Mouse (Mus musculus) neural tube, embryonic 13.5 days (tissue): ENCODE data around the gene 1700023F06Rik. TPM values are rescaled to one million over a fixed set of nuclear protein-coding genes. Genes with fewer than 3 reads are reported as not detected.

Source experiments
- ATAC-seq: fragments of 200-750 bp; cut with Nextera tagmentation; 2 replicates; pipeline ENCODE4 v1.8.0; 2017; ENCODE audit warnings: low read depth, mild to moderate bottlenecking, moderate TSS enrichment, moderate library complexity
- H3K27ac ChIP-seq: fragments of 300-500 bp; sonication (generic); replicated peaks from 2 replicates; pipeline ENCODE4 v1.5.1; 2015; ENCODE audit warnings: moderate library complexity, mild to moderate bottlenecking, inconsistent platforms
- H3K27me3 ChIP-seq: fragments of 300-500 bp; sonication (generic); 2 replicates; pipeline ENCODE4 v1.6.1; 2015; ENCODE audit warnings: mild to moderate bottlenecking, inconsistent platforms
- H3K36me3 ChIP-seq: fragments of 300-500 bp; sonication (generic); 2 replicates; pipeline ENCODE4 v1.6.1; 2015; ENCODE audit warnings: mild to moderate bottlenecking, inconsistent platforms
- H3K4me1 ChIP-seq: fragments of 300-500 bp; sonication (generic); replicated peaks from 2 replicates; pipeline ENCODE4 v1.6.1; 2015; ENCODE audit warnings: inconsistent platforms
- H3K4me2 ChIP-seq: fragments of 300-500 bp; sonication (generic); 2 replicates; pipeline ENCODE4 v1.6.1; 2015; ENCODE audit warnings: inconsistent platforms, mild to moderate bottlenecking, moderate library complexity
- H3K4me3 ChIP-seq: fragments of 300-500 bp; sonication (generic); 2 replicates; pipeline ENCODE4 v1.5.1; 2015; ENCODE audit warnings: mild to moderate bottlenecking, inconsistent platforms
- H3K9ac ChIP-seq: fragments of 300-500 bp; sonication (generic); 2 replicates; pipeline ENCODE4 v1.6.1; 2015; ENCODE audit warnings: moderate library complexity, mild to moderate bottlenecking, inconsistent platforms
- H3K9me3 ChIP-seq: fragments of 300-500 bp; sonication (generic); 2 replicates; pipeline ENCODE4 v1.6.1; 2016; ENCODE audit warnings: inconsistent platforms
- WGBS: fragments of 180-500 bp; shearing (Covaris S2); methylation state at CpG from one replicate; pipeline ENCODE4 v1.1.7; 2015; 5-methylcytosine and 5-hydroxymethylcytosine counted together
- polyA plus RNA-seq: library from polyadenylated mRNA; unstranded; fragments of >200 nt; fragmentation: Nextera tagmentation; extraction: Ambion mirVana; gene quantifications from 2 replicates; pipeline ENCODE4 v1.2.1, GENCODE M21; 2015

The 1700023F06Rik gene
- 0.72 and 0.95 TPM in 2 replicates for polyA plus RNA-seq

DNA sequence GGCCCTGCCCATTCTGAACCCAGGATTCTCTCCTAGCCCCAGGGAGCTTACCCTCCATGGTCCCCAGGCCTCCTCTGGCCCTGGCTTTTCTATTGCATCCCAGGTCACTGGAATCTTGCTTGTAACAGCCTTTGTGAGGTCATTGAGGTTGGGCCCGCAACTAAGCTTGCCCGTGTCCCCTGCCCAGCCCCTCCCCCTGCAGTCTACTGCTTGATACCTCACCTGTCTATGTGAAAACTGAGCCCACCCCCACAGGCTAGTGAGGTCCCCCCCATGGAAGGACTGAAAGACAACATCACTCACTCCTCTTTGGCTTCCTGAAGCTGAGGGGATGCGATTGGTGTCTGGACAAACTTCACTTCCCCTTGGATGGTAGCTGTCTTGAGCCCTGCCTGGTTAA lies at the start of gene 1700023F06Rik:
Gene 1700023F06Rik (minus strand): TSS at position 101 of the 400 bp plus-strand sequence.
- Histone ChIP-seq H3K9ac (no peak within 1 kb of the TSS), H3K4me3 (no peak within 1 kb of the TSS), H3K4me1 (no peaks in the 10 kb centered on the region), H3K27ac (no peak within 1 kb of the TSS), H3K9me3 (no peaks in the 10 kb centered on the region), H3K27me3 (no peaks in the 10 kb centered on the region), H3K4me2 (no peak within 1 kb of the TSS), H3K36me3 (no peaks in the 10 kb centered on the region)
- WGBS: 87% methylated on average over 3 of the region's 3 CpGs
- ATAC-seq: no peak

DNA sequence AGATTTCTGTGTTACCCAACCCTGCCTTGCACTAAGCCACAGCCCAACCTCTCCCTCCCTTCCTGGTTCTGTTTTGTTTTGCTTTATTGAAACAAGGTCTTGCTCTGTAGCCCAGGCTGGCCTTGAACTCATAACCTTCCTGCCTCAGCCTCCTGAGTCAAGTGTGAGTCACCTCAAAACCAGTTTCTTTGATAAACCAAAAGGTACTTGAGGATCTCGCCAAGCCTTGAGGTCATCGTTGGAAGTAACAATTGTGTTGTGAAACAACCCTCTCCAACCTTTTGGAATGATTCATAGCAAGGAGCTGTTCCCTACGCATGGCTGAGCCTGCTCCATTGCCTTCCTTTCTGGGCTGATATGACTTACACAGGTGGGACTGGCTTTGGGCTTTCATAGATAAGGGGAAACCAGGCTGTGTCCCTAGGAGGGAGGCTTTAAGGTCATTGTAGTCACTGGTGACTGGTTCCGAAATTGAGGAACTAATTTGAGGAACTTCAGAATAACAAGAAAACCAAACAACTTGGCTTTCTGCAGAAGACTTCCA lies 49.7 kb upstream of the 1700023F06Rik start:
- Histone ChIP-seq H3K4me2 (no peak overlapping the region), H3K4me1 (peaks cover 16% of the 10 kb centered on the region), H3K9me3 (no peaks in the 10 kb centered on the region), H3K27me3 (no peaks in the 10 kb centered on the region), H3K36me3 (peaks cover 5% of the 10 kb centered on the region; the same call in 1 of the 2 replicates), H3K4me3 (no peak overlapping the region), H3K9ac (no peak overlapping the region), H3K27ac (no peak overlapping the region)
- ATAC-seq: no peak
- WGBS: 91% methylated on average over 4 of the region's 4 CpGs

DNA sequence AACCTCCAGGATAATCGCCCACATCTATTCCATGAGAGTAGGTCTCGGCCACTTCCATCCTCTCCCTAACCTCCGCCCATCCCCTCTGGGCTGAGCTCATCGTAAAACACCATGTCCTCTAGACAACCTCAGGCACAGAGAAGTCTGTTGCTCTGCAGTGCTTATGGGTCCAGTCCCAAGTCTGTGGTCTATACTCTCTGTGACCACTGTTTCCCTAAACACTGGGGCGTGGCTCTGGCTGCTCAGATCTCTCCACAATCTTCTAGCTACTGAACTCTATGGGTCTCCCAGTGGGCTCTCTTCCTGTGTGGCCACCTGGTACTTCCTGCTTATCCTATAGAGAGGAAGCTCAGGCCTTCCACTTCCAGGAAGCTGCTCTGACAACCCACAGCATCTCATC lies 45.2 kb upstream of the 1700023F06Rik start:
- no peak overlapping the region for H3K4me2 ChIP-seq
- H3K9ac ChIP-seq: no peak overlapping the region
- 81% methylated on average over 5 of the region's 5 CpGs for WGBS

DNA sequence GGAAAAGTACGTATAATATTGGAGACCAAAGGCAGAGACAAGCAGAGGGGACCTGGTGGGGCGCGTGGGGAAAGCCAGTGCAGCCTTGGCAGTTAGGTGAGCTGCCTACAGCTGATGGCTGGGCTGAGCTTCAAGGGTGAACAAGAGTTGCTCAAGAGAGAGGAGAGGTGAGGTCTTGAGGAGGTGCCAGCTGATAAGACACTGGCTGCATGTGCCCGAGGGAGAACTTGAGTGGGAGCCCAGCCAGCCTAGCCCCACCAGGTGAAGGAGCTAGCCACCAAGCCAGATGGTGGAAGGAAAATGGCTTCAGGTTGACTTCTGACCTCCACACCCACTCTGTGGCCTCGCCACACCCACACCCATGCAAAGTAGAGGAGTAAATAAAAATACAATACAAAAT lies 44.0 kb upstream of the 1700023F06Rik start:
- Histone ChIP-seq H3K27me3 (no peaks in the 10 kb centered on the region), H3K4me3 (no peak overlapping the region), H3K9me3 (no peaks in the 10 kb centered on the region), H3K9ac (no peak overlapping the region), H3K4me2 (no peak overlapping the region), H3K27ac (no peak overlapping the region), H3K4me1 (peaks cover 28% of the 10 kb centered on the region), H3K36me3 (no peaks in the 10 kb centered on the region)
- no peak for ATAC-seq
- 93% methylated on average over 5 of the region's 5 CpGs for WGBS

More for the DNA sequence above, 45.2 kb upstream of the 1700023F06Rik start:
- Histone ChIP-seq H3K4me1 (peaks cover 17% of the 10 kb centered on the region; the same call in 1 of the 2 replicates), H3K4me3 (no peak overlapping the region), H3K9me3 (no peaks in the 10 kb centered on the region), H3K27ac (0 out of 2 replicates have a peak overlapping the region, but pooled peaks have one; percentile 18), H3K27me3 (no peaks in the 10 kb centered on the region), H3K36me3 (no peaks in the 10 kb centered on the region)
- no peak for ATAC-seq

DNA sequence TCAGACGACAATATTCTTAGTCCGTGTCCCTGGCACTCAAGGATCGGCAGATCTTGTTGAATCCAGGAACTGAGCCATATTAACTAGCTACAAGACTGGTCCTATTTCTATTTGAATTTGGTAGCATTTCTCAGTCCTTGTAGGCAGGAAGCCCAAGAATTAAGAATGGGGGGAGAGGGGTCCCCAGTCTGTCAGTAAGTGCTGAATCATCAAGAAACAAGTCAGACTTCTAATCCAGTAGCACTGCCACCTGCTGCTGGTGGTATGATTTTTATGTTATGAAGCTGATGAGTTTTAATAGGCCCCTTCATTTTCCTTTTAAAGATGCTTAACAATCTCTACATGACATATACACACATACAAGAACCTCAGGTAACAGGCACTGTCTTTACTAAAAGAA lies 42.0 kb upstream of the 1700023F06Rik start:
- H3K4me3 ChIP-seq: no peak overlapping the region
- no peaks in the 10 kb centered on the region for H3K9me3 ChIP-seq
- H3K27ac ChIP-seq: no peak overlapping the region
- H3K27me3 ChIP-seq: no peaks in the 10 kb centered on the region
- 94% methylated on average over 3 of the region's 3 CpGs for WGBS
- H3K4me1 ChIP-seq: peaks cover 43% of the 10 kb centered on the region
- no peaks in the 10 kb centered on the region for H3K36me3 ChIP-seq
- no peak overlapping the region for H3K9ac ChIP-seq
- no peak overlapping the region for H3K4me2 ChIP-seq
- ATAC-seq: no peak

DNA sequence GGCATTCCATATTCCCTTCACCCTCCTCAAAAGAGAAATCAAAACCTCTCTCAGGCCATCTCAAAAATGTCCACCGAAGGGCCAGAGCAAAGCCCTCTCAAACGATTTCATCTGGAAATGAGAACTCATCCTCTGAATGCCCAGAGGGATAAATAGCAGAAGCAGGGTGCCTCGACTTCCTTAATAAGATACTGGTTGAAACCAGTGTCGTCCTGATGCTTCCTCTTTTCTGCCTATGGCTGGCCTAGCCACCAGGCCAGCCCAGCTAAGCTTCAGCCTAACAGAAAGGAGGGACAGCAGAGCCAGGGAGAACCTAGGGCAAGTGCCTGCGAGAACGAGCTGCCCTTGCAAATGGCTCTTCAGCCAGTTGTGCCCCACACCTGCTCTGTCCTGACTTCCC lies 41.2 kb upstream of the 1700023F06Rik start:
- Histone ChIP-seq H3K27ac (no peak overlapping the region), H3K36me3 (no peaks in the 10 kb centered on the region), H3K9ac (no peak overlapping the region), H3K9me3 (no peaks in the 10 kb centered on the region), H3K4me2 (no peak overlapping the region), H3K4me1 (peaks cover 50% of the 10 kb centered on the region), H3K4me3 (no peak overlapping the region), H3K27me3 (no peaks in the 10 kb centered on the region)
- ATAC-seq: no peak
- 73% methylated on average over 6 of the region's 6 CpGs for WGBS

DNA sequence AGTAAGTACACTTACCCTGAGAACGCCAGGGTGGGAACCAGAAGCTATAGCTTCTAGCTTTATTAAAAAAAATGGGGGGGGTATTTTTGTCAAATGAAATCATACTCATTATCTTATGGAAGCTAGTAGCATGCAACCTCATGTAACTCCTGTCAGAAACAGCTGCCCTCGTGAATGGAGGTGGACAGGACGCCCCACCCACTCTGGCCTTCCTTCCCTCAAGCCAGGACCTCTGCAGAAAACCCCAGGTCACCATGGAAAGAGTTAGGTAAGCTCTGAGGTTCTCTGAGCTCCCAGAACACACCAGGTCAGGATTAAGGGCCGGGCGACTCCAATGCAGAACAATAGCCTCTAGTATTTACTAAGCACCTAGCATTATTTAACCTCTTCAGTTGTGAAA lies 40.5 kb upstream of the 1700023F06Rik start:
- 86% methylated on average over 5 of the region's 5 CpGs for WGBS
- Histone ChIP-seq H3K4me2 (no peak overlapping the region), H3K4me1 (peaks cover 54% of the 10 kb centered on the region), H3K27me3 (no peaks in the 10 kb centered on the region), H3K9me3 (no peaks in the 10 kb centered on the region), H3K9ac (no peak overlapping the region), H3K36me3 (no peaks in the 10 kb centered on the region), H3K4me3 (no peak overlapping the region), H3K27ac (no peak overlapping the region)
- no peak for ATAC-seq

DNA sequence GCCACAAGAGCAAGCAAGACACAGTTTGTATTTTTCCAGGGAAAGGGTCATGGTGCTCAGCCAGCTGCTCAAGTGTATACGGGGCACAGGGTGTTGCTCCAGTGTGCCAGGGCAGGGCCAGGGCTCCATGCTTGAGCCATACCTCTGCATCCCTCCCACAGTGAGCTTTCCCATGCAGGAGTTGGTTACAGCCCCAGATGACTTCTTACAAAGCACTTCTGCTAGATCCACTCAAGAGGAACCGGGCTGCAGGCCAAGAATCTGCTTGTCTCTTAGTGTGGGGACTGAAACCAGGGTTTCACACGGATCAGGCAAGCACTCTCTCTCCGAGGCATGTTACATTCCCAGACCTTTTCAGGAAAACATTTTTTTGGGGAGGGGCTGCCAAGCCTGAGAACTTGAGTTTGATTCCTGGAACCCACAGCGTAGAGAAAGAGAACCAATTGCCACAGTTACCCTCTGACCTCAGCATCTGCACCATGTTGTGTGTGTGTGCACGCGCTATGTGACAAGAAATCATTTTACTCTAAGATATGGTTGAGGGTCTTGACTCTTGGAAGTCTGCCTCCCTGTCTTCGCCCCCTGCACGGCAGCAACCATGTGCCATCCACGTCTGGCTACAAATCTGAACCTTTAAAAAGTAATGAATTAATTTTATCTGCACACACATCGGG lies 39.3 kb upstream of the 1700023F06Rik start:
- no peaks in the 10 kb centered on the region for H3K9me3 ChIP-seq
- H3K27me3 ChIP-seq: no peaks in the 10 kb centered on the region
- 66% methylated on average over 11 of the region's 11 CpGs for WGBS
- no peak overlapping the region for H3K4me3 ChIP-seq
- H3K9ac ChIP-seq: 0 out of 2 replicates have a peak overlapping the region, but pooled peaks have one; percentile 5
- no peaks in the 10 kb centered on the region for H3K36me3 ChIP-seq
- ATAC-seq: peak; percentile 25; the same call in 1 of the 2 replicates
- no peak overlapping the region for H3K4me2 ChIP-seq
- peak overlapping the region; percentile 73 for H3K27ac ChIP-seq
- H3K4me1 ChIP-seq: peaks cover 47% of the 10 kb centered on the region

DNA sequence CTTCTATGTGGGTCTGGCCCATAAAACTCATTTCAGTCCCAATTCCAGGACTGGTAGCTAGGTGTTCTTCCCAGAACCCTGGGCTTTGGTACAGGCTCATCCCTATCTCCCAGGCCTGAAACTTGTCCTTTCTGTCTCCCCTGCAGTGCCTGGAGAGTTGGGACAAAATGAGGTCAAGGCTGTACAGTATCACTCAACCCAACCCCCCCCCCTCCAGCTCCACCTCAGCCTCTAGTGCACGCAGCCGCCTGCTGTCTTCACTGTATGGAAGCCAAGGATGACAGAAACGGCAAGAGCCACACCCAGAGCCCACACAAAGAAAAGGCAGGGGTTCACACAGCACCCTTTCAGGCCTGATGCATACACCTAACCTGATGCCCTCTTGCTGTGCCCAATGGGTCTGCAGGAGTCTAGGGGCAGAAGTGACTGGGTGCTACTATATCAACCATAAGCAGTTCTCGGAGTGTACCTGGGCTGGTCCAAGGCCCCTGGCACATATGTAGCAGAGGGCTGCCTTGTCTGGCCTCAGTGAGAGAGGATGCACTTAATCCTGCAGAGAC lies 38.5 kb upstream of the 1700023F06Rik start:
- Histone ChIP-seq H3K27me3 (no peaks in the 10 kb centered on the region), H3K4me2 (no peak overlapping the region), H3K9me3 (no peaks in the 10 kb centered on the region), H3K9ac (no peak overlapping the region; the same call in 1 of the 2 replicates), H3K4me3 (no peak overlapping the region), H3K4me1 (peaks cover 51% of the 10 kb centered on the region), H3K27ac (0 out of 2 replicates have a peak overlapping the region, but pooled peaks have one; percentile 39), H3K36me3 (no peaks in the 10 kb centered on the region)
- 85% methylated on average over 4 of the region's 4 CpGs for WGBS
- ATAC-seq: no peak

DNA sequence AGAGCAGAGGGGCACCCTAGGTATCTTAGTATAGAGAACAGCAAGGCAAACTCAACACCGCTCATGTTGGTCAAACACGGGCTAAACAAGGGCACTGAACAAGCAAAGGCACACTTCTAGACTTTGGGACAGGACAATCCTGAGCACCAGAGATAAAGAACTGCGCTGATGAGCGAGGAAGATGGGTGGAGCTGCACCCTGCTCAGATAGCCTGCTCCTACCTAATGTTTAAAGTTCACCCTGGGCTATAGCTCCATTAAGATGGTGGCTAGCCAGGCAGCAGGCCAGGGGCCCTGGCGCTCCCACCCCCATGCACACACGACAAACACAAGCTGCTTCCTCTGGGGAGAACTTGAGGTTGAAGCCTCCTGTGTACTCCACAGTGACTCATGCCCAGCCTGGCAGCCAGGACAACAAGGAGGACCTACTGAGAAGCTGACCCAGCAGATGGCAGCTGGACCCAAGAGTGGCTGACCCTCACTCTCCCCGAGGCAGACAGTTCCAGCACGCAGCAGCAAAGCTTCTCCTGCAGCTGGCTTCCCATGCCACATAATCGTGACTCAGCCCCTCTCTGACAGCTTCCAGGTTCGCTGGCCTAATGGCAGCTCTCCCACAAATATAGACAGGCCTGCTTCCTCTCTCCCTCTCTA lies 37.8 kb upstream of the 1700023F06Rik start:
- WGBS: 75% methylated on average over 10 of the region's 10 CpGs
- no peaks in the 10 kb centered on the region for H3K36me3 ChIP-seq
- no peak for ATAC-seq
- H3K9ac ChIP-seq: no peak overlapping the region; the same call in 1 of the 2 replicates
- H3K9me3 ChIP-seq: no peaks in the 10 kb centered on the region
- H3K27me3 ChIP-seq: no peaks in the 10 kb centered on the region
- H3K4me2 ChIP-seq: no peak overlapping the region
- H3K27ac ChIP-seq: 0 out of 2 replicates have a peak overlapping the region, but pooled peaks have one; percentile 39
- no peak overlapping the region for H3K4me3 ChIP-seq
- H3K4me1 ChIP-seq: peaks cover 56% of the 10 kb centered on the region

DNA sequence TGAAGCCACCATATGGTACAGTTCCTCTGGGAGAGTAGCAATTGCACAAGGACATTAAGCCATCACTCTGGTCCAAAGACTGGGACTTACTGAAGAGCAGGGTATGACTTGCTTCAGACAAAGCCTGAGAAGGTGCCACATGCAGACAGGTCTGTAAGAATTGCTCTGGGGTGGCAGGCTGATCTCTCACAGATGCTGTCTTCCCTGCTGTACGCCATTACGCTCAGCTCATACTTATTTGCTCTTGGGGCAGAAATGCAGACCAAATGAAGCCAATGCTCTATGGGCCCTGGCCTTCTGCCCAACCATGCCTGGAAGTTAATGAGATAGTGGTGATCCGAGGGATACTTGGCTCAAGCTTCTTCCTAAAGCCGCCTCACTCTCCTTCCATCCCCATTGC lies 36.5 kb upstream of the 1700023F06Rik start:
- WGBS: 81% methylated on average over 4 of the region's 4 CpGs
- H3K4me1 ChIP-seq: peaks cover 60% of the 10 kb centered on the region
- ATAC-seq: no peak
- H3K9ac ChIP-seq: no peak overlapping the region
- peaks cover 6% of the 10 kb centered on the region for H3K36me3 ChIP-seq
- H3K4me3 ChIP-seq: no peak overlapping the region
- H3K4me2 ChIP-seq: no peak overlapping the region
- H3K27ac ChIP-seq: peak overlapping the region; percentile 54; the same call in 1 of the 2 replicates
- H3K9me3 ChIP-seq: no peaks in the 10 kb centered on the region
- no peaks in the 10 kb centered on the region for H3K27me3 ChIP-seq

DNA sequence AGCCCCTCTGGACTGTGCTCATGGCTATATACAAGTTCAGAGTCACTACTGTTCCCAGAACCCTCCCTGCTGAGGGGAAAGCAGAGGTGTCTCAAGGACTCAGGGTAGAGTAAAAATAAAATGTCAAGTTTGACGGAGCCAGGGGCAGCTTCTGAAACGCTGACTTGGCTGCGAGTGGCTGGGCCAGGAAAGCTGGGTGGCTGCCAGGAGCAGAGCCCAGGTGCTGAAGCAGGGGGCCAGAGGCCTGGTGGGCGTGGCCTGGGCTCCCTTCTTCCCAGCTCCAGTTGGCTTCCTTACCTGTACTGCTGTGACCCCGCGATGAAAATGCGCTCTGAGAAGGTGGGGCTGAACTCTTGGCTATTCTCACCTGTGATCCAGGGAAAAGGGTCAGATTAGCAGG lies 32.4 kb upstream of the 1700023F06Rik start:
- no peaks in the 10 kb centered on the region for H3K27me3 ChIP-seq
- H3K36me3 ChIP-seq: peaks cover 45% of the 10 kb centered on the region
- ATAC-seq: no peak
- H3K4me3 ChIP-seq: no peak overlapping the region
- H3K4me2 ChIP-seq: no peak overlapping the region
- H3K27ac ChIP-seq: no peak overlapping the region
- H3K9ac ChIP-seq: no peak overlapping the region
- WGBS: 59% methylated on average over 7 of the region's 7 CpGs
- no peaks in the 10 kb centered on the region for H3K9me3 ChIP-seq
- peaks cover 24% of the 10 kb centered on the region for H3K4me1 ChIP-seq
